Mouse (Mus musculus) thymus, adult 2 months (tissue): ENCODE data around the gene Cd4.

Source experiments
- CTCF ChIP-seq: fragments of 200-500 bp; IDR thresholded peaks from 2 replicates; pipeline ENCODE4 v1.5.1; 2012; ENCODE audit warnings: mild to moderate bottlenecking, control low read depth, low read length, moderate library complexity, borderline replicate concordance; ENCODE audit not compliant: control insufficient read depth, poor library complexity, insufficient read depth; ENCODE audit errors: extremely low read depth
- POLR2A ChIP-seq: fragments of 200-500 bp; IDR thresholded peaks from 2 replicates; pipeline ENCODE4 v1.6.1; 2012; ENCODE audit warnings: mild to moderate bottlenecking, low read length, control low read depth, moderate library complexity; ENCODE audit not compliant: control insufficient read depth, poor library complexity, insufficient read depth; ENCODE audit errors: extremely low read depth

DNA sequence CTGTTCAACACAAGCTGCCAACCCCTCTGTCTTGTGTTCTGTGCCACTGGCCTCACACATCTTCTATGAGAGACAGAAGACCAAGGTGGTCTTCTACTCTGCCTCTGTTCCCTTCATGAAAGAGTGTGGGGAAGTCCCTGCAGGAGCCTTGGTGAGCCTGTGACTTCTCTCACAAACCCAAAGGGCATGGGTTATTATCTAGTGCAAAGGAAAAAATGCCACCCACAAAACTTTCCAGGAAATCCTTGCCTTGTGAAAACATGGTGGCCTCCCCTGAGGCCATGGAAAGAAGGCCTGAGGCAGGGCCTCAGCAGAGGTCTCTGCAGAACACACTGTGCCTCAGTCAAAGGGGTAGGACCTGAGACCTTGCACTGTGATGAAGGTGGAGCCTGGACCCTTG, 13.8 kb upstream of the Cd4 start:
- TF ChIP-seq CTCF (no peak), POLR2A (no peak)
